Mouse (Mus musculus) embryo, embryonic 10 days (tissue): ENCODE data around the gene Igdcc3.
"Not testable (repeated sequence)": the region's sequence is repeated elsewhere in the genome, so short reads cannot be mapped to it uniquely, and the experiment has no call there.

ENCODE experiments used
- DNase-seq: peaks from one replicate; pipeline ENCODE4 v3.0.0-alpha.2; 2015; ENCODE audit warnings: low spot score

Gene Igdcc3

DNA sequence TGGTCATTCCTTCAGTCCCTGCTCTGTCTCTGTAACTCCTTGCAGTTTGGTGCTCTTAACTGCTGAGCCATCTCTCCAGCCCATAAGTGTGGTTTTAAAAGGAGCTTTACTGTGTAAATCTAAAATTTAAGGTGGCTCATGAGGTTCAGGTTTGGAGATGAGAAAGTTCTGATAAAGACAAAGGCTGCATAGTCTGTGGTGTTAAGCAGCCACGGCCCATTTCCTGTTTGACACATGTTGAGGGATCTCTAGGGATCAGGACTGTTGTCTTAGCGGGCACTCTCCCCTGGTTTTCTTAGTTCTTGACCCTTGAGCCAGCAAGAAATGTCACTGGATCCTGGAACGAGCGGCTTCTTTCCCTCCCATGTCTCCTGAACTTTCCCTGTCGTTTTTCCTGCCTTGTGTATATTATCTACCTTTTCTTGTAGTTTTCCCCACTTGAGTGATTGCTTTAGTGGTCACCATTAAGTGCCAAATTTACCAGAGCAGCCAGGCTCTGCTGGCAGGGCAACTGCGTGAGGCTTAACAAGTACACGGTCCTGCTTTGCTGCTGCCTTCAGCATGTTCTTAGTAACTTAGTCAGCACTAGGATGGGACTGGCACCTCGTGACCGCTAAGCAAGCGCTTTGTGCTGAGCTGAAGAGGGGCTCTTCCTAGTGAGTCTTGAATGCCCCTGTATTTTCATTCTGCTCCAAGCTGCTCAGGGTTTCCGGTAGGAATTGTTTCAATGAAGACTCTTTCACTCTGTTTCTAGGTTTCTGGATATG is 64.2 kb downstream of the Igdcc3 start:
- no peak for DNase-seq

DNA sequence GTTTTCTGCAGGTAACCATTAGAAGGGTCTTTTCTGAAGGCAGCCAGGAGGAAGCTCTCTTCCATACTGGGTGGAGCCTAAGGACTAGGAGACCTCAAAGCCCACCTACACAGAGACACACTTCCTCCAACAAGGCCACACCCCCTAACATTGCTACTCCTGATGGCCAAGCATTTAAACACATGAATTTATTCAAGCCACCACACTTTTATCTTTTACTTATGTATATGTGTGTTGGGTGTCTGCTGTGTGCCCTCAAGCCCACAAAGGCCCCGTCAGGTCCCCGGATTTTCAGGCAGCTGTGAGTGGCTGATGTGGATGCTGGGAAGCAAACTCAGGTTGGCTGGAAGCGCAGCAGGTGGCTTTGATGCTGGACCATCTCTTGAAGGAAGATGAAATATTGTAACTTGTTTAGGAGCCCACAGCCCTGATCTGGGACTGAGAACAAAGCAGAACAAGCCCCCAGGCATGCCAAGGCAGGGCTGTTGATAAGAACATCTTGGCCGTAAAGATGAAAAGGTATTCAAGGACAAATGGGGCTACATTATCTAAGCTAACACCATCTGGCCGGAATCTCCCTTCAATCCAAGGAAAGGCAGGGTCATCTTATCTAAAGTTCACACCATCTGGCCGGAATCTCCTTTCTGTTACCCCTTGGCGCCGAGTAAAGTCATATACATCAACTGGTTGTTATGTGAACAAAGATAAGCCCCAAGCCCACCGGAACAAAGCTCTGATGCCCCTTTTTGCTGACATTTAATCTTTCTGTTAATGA is 66.2 kb downstream of the Igdcc3 start:
- not testable (repeated sequence) for DNase-seq

DNA sequence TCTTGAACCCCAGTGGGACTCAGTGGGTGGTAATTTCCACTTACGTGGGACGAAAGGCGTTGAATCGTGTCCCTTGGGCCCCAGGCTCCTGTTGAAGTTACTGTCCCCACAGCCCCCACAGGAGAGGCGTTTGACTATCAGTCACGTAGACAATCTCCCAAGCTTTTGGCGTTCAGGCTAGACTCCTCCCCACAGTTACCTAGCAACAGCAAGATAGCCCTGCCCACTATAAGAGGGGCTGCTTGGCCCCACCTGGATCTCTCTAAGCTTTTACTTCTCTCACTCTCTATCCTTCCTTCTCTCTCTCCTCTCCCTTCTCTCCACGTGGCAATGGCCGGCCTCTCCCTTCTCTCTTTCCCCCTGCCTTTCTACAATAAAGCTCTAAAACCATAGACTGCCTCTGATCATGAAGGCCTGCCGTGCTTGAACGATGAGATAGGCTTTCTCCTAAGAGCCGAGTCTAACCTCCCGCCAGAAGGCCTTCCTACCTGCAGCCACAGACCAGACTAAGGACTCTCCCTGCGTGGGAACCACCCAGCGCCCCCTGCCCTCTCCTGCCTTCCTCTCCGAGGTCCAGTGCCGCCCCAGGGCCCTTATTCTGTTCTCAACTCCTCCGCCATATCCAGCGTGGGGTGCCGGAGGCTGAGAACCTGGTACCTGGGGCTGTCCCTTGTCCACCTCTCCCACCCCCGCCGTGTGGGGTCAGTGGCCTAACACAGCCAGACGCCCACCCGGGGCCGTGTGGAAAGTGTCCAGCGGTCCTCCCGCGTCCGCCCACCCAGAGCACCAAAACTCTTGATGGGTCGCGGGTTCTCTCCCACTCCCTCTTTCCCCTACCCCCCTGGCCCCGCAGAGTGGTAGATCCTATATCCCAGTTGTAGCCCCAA is 67.5 kb downstream of the Igdcc3 start:
- no peak for DNase-seq

DNA sequence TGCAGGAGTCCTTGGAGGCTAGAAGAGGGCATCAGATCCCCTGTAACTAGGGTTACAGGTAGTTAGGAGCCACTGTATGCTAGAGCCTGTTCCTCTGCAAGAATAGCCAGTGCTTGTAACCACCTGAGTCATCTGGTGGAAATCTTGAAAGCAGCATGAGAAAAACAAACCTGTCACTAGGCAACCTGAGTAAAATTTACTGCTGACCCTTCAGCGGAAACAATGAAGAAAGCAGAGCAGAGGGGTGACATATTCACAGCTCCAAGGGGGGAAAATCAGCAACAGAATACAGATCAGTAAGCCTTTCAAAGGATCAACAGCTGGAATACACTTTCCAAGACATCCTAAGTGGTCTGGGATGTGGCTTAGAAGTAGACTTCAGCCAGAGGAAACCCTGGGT is 70.6 kb downstream of the Igdcc3 start:
- no peak for DNase-seq

DNA sequence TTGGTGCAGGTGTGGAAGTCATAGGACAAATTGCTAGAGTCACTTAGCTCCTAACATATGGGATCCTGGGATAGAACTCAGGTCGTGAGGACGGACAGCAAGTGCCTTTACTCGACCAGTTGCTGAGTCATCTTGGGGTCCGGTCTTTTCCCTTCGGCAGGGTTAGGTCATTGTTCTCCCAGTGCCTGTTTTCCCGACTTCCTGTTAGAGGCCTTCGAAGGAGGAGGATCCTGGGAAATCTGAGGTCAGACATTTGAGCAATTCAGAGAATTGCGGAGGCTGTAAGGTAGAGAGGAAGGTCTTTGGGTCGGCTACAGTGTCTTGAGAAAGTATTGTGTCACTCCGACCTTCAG is 73.4 kb downstream of the Igdcc3 start:
- peak; percentile 69 for DNase-seq

DNA sequence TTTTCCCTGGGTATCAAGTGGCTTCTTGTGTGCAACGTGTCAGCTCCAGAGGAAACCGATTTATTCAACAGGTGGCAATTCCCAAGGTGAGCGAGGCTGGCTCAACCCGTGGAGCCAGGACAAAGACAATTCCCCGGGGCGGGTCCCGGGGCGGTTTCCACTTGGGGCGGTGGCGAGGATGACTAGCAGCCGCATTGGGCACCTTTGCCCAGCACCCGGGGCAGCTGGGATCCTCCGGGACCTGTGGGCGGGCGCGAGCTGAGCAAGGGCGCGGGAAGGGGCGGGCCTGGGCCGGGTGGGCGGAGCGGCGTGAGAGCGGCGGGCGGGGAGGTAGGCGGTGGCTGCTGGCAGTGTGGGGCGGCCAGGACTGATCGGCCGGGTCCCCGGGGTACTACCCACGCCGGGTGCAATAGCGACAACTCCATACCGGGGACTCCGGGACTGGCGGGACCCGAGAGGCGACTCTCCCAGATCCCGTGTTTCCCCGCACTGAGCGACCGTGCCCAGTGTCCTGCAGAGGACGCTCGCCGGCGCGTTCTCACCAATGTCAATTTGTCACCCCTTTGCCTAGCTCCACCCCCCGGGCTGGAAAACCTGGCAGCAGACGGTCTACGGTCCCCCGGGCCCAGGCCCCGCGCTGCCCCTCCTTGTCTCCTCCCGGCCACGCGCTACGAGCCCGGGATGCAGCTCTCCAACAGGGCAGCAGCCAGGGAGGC is 73.9 kb downstream of the Igdcc3 start:
- DNase-seq = peak; percentile 87

DNA sequence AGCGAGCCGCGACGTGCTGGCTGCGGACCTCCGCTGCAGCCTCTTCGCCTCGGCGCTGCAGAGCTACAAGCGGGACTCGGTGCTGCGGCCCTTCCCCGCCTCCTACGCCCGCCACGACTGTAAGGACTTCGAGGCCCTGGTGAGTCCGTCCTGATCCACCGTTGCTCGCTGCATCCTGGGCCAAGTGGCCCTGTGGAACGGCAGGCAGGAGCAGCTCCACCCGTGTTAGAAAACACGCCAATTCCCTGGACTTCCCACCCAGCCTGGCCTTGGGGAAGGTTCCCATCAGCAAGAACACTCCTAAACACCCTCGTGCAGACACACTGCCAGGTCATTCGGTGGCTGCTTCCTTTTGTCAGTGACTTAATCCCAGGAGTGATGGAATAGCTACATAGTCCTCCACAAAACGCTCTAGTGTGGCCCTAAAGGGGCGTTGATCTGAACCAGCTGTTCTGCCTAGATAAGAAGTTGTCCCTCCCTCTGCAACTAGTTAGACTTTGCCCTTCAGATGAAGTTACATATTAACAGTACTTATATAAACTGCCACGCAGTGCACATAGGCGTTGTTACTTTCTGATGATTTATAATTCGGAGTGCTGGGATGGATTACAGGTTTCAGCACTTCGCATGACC is 74.6 kb downstream of the Igdcc3 start:
- peak; percentile 66 for DNase-seq

DNA sequence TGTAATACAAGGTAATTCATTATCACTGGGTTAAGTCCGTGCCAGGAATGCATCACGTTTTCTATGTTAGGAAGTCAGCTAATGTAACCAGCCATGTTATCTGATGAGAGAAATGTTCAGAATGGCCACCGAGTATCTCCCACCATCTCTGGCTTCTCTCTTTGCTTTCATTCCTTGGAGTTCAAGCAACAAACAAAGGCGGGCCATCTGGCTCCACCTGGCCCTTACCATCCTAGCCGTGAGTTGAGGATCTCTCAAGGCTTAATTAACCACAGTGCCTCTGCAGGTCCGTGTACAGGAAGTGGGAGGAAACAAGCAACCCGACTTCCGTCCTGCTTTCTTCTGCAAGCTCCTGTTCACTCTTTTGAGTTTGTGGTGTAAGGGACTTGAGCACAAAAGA is 76.0 kb downstream of the Igdcc3 start:
- no peak for DNase-seq

DNA sequence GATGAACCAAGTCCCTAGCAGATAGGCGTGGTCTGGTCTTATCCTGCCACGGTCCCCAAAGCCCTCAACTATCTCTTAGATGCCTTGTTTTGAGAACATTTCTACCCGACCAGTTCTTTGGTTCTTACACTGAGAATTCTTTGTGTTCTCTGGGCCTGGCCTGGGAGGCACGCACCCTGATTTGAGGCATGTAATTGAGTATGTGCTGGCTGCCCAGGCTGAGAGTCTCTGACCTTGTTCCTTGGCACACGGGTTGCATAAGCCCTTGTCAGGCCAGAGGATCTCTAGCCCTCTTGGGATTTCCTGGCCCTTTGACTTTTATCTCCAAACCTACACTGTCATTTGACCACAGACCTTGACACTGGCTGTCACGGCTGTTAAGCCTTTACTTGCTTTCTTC is 76.7 kb downstream of the Igdcc3 start:
- no peak for DNase-seq

DNA sequence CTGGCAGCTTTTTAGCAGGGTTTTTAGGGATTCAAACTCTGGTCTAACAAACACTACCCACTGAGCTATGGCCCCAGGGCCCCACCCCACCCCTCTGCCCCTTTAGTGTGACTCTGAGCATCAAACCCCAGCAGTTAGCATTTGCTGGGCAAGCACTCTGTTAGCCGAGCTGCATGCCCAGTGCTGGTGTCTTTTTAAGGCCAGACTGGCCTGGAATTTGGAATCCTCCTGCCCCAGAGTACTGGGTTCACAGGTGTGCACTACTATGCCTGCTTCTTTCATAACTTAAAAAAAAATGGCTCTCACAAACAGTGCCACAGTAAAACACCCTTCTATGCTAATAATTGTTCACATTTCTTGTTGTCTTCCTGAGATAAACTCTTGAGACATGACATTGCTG is 77.9 kb downstream of the Igdcc3 start:
- no peak for DNase-seq

DNA sequence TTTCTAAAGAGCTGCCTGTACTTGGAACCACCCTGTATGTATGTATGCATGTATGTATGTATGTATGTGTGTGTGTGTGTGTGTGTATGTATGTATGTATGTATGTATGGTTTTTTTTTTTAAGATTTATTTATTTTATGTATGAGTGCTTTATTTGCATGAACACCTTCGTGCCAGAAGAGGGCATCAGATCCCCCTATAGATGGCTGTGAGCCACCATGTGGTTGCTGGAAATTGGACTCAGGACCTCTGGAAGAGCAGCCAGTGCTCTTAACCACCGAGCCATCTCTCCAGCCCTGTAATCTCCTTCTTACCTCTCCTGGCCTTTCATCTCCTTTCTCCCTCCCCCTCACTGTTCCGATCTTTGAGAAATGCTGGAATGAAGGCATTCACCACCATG is 79.4 kb downstream of the Igdcc3 start:
- not testable (repeated sequence) for DNase-seq

DNA sequence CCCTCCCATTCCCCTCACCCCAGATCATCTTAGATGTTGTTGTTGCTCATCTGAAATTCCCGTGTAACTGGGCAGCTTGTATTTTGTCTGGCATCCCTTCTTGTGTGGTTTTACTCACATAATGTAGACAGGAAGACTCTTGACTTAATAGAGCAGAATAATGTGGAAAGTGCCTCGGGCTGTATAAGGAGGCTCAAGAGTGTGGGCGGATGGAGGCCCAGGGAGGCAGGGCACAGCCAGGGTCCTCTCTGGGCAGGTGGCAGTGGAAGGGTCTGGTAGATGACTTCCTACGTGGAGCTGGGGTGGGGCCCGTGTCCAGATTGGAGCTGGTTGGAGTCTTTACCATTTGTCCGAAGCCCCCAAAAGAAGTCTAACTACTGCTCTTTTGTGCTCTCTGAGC is 82.9 kb downstream of the Igdcc3 start:
- DNase-seq = no peak

DNA sequence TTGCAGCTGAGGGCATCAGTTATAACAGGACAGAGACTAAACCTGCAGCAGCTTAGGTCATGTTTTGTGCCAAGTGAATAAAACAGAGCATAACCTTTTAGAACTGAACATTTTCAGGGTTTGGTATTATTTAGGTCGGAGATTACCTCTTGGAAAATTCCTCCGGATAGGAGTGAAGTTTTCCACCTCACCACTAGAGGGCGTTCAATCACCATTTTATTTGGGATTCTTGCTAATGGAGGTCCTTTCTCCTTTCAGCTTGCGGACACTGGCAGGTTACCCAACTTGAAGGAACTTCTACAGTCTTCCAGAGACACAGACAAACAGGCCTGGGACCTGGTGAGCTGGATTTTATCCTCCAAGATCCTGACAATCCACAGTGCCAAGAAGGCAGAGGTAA is 84.8 kb downstream of the Igdcc3 start:
- DNase-seq = peak; percentile 59

DNA sequence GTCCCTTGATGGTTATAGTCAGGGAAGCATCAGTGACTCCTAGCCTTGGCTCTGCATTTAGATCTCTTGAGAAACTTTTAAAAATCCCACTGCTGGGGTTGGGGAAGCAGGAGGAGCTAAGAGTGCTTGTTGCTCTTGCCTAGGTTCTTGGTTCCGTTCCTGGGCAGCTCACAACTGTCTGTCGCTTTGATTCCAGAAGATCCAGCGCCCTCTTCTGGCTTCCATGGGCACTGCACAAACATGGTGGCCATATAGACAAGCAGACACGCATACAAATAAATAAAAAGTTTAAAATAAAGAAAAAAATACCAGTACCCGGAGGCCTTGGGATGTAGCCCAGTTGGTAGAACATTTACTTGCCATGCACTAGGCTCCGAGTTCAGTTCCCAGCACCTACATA is 89.3 kb downstream of the Igdcc3 start:
- DNase-seq = no peak

DNA sequence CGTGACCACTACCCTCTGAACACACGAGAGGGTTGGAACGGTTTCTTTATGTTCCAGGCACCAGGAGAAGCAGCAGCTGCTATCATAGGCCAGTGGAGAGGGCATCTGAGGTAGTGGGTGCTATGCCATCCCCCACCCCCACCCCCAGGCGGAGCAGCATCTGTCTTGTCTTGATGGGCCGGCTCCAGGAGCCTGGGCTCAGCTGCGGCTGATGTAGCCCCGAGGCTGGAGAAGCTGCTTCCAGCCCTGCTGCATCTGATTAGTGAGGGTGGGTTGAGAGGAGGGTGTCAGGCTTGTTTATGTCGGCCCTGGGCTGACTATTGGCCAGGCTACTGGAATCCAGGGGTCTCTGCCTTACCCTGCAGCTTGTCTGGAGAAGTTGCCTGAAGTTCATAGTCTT is 90.3 kb downstream of the Igdcc3 start:
- no peak for DNase-seq

DNA sequence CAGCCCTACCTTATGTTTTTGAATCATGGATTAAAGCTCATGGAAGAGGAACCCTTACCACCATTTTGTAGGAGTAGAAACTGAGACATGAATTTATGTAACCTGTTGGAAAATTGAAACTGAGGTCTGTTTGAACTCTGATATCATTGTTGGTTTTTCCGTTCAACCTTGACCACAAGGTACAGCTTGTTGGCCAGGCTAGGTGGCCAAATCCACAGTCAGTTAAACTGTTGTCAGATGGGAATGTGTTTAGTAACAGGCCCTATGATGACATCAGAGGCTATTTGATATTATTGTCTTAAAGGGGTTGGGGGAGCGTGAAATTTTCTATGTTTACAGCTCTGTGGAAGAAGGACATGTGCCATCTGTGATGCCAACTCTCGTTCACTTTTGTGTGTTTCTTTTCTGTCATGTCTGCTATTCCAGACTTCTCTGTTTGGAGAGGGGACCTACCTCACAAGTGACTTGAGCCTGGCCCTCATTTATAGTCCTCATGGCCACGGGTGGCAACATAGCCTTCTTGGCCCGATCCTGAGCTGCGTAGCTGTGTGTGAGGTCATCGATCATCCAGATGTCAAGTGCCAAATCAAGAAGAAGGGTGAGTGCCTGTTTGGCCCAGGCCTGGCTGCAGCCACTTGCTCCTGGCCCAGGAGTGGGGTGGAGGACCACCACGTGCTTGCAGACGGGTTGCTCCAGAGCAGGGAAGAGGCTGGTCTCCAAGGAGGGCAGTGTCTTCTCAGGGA is 92.4 kb downstream of the Igdcc3 start:
- DNase-seq = no peak

DNA sequence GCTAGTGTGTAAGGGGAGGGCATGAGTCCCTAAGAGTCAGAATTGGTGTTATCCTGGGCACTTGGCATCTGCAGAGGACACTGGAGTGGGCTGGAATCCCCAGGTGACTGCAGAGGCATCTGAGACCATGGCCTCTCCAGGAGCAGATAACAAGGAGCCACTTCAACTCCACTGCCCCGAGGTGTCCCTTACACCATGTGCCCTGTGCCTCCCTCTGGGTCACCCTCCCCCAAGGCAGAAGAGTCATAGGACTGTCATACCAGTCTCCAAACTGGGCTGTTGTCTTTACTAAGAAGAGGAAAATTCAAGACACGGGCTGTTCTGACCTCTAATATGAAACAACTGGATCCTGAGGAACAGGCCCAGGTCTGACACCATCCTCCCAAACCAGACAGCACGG is 93.7 kb downstream of the Igdcc3 start:
- no peak for DNase-seq
